Mouse (Mus musculus): ENCODE results near the gene 2010003K11Rik.
A peak's percentile ranks its signal among the peaks of the same experiment; 100 is the strongest.
"Not testable (repeated sequence)": the region's sequence is repeated elsewhere in the genome, so short reads cannot be mapped to it uniquely, and the experiment has no call there.

2010003K11Rik gene

DNA sequence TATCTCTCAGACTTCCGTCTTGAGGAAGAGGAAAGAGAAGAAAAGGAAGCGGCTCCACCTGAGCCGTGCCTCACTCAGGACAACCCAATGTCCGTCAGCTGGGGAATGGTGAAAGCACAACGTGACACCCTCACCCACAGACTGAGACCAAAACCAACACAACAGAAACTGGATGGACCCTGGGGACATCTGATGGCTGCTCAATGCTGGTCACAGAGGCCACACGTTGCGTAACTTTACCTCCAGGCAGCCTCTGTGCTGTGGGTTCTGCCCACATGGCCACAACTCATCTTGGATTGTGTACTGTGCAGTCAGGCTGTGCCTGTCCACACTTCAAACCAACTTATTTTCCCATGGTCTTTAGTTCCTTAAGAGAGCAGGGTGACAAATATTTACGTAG is 36.4 kb downstream of the 2010003K11Rik start:
- no peak for DNase-seq (ENCODE audit: low read depth, low spot score)

DNA sequence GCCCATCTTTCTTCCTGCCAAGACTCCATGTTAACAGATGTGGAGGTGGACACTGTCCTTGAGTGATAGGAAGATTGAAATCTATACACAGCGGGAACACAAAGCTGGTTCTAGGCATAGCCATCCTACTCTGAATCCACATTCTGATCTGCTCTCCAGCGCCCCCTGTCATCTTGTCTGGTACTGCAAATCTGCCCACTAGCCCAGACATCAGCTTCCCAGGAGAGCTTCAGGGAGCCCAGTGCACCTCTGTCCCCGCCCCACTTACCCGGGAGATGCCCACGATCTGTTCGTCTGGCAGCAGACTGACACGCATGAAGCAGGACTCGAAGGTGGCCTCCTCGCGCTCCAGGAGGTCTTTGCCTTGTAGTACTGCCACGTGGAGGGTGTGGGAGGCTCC is 42.2 kb downstream of the 2010003K11Rik start:
- DNase-seq (ENCODE audit: low read depth, low spot score), result peak; percentile 53

DNA sequence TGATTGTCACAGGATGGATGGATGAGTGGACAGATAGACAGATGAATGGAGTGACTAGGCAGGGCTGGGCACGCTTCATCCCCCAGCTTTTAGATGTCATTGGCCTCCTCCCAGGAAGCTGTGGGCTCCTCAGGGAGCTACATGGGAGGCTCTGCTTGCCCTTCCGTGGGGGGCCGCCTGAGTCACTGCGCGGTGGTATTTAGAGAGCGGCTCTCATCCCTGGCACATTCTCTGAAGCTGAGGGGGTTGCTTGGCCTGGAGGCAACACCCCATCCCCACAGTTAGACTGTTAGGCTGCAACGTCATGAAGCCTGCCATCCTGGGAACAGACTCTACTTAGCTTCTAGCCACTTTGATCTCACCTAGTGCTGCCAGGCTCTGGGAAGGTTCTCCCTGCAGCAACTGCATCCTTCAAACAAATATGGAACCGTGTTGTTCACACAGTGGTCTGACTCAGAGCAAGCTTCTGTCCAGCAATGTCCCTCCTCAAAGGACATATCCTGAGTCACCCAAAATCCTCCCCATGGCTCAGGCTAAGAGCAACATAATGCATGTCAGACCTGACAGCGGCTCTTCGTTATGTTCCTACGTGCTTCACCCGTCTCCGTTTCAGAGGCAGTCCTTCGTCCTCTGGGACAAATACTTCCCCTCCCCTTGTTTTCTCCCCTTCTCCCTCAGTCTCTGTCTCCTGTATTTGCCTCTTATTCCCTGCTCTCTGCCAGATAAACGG is 43.1 kb downstream of the 2010003K11Rik start:
- no peak for DNase-seq (ENCODE audit: low read depth, low spot score)

DNA sequence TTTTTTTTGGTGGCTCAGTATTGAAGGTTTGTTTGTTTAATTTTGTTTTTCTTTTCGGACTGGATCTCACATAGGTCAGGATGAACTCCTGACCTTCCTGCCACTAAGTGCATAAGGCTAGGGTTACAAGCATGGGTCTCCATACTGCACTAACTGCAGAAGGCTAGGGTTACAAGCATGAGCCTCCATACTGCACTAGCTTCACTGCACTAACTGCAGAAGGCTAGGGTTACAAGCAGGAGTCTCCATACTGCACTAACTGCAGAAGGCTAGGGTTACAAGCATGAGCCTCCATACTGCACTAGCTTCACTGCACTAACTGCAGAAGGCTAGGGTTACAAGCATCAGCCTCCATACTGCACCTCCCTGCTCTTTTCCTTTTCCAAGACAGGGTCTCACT is 44.3 kb downstream of the 2010003K11Rik start:
- not testable (repeated sequence) for DNase-seq (ENCODE audit: low read depth, low spot score)

DNA sequence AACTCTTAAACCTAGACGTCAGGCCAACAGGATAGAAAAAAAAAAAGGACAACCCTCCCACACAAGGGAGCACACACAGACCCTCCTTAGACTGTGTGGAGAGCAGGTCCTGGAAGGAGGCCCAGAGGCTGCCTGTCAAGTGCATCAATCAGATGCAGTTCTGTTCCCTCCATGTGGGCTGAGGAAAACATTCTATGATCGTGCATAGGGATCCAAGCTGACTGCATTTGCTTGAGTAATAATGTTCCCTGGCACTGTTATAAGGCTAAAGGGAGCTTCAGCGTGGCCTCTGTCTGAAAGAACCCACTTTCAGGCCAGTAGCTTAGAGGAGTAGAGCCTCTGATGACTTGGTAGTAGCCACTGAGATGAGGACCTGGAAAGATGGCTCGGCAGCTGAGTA is 45.9 kb downstream of the 2010003K11Rik start:
- DNase-seq (ENCODE audit: low read depth, low spot score), result no peak

DNA sequence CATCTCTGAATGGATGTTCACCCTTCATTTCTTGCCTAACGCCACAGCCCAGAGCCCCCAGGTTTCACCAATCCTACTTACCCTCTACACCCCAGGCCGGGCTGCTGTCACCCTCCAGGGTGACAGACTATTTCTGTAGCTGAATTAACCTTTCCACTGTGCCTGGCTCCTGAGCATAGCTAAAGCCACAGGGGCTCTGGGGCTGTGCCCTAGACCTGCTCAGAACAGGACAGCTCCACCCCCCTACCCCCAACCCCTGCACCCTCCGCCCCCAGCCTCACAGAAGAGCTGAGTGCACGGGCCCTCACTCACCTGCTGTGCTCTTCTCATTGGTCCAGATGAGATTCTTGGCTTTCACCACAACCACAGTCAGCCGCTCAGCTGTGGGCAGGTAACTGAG is 46.4 kb downstream of the 2010003K11Rik start:
- DNase-seq (ENCODE audit: low read depth, low spot score), result no peak

DNA sequence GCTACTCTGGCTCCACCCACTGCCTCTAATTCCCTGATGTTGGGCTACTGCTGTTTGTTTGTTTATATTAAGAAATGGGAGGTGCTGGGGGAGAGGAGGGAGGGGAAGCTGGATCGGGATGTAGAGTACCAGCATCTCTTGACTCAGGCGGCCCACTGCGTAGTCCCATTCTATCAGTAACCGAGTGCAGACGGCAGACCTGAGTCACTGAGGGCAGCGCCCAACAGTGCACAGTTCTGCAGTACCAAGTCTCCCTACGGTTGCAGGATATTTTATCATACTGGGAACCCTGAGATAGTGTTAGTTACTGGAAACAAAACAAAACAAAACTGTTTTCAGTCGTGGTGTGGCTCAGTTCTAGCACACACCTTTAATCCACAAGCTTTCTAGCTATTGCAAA is 47.3 kb downstream of the 2010003K11Rik start:
- no peak for DNase-seq (ENCODE audit: low read depth, low spot score)

DNA sequence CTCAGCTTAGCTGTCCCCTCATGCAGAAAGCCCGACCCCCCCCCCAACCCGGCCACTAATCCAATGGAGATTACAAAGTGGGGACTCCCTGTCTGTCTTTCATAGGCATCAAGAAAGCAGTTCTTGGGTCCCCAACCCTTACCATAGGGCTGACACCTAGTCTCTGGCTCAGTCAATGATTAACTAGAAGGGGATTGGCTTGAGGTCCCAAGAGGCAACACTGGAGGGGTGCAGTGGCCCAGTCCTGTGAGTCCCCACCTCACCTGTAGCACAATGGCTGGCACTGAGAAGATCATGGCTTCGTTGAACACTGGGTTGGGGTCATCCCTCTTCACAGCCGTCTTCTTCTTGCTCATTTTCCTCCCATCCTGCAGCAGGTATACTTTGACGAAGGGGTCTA is 47.7 kb downstream of the 2010003K11Rik start:
- no peak for DNase-seq (ENCODE audit: low read depth, low spot score)

DNA sequence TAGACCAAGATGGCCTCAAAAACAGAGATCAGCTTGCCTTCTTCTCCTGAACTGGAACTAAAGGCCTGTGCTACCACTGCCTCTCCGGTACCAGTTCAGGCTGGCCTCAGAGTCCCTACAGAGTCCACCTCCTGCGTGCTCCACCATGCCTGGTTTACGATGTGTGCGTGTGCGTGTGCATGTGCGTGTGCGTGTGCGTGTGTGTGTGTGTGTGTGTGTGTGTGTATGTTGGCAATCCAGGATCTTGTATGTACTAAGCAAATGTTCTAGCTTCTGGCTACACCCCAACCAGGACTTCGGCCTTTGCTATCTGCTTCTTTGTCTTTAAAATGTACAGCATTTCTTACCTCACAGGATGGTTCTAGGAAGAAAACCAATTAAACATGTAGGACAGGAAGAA is 49.2 kb downstream of the 2010003K11Rik start:
- DNase-seq (ENCODE audit: low read depth, low spot score), result no peak

DNA sequence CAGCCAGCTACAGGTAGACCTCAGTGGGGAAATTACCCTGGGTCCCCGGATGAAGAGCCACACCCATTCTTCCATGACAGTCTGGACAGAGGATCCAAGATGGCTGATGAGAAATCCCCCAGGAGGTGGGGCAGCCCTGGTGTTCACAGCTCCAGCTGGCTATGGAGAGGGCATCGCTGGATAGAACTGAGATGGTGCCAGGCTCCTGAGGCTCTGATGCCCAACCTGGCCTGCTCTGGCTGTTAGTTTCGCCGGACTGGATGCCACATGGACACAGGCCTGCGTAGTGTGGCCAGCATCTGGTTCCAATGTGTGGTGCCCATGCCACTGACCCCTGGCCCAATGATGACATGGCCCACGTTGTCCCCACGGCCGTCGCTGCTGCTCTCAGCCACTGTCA is 50.9 kb downstream of the 2010003K11Rik start:
- DNase-seq (ENCODE audit: low read depth, low spot score), result no peak
